Mouse (Mus musculus): ENCODE results near the gene Gps2. TPM values are rescaled to one million over a fixed set of nuclear protein-coding genes. Genes with fewer than 3 reads are reported as not detected.
A peak's percentile ranks its signal among the peaks of the same experiment; 100 is the strongest.

The Gps2 gene
- polyA plus RNA-seq, 1 experiment from 2014 or later, result 62.9 TPM

DNA sequence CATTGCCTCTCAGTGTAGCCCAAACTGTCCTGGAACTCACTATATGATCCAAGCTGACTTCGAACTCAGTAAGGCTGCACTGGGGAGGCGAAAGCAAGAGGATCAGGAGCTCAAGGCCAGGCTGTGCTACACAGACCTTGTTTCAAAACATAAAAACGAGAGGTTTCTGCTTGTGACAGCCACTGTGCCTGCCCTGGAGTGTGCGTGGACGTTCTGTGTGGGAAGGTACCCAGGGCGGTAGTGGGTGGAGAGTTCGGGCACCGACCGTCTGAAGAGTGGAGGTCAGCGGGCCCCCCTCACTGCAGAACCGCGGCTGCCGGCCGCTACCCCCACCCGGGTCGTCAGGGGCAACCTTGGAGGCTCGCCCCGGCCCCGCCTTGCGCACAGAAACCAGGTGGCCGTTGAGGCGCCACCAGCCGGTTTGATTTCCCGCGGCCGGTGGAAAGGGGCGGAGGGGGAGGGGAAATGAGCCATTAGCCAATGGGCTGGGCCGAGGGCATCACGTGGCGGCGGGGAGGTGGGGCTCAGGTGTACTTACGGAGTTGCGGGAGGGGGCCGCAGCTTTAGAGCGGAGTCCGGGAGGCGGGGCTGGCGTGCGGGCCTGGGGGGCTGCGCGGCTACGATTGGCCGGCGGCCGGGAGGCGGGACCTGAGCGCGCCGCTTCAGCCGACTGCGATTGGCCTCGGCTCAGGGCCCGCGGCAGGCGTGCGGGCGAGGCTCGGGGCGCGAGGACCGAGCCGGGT, 21.6 kb downstream of the Gps2 start, which contains the start of gene Ybx2:
Ybx2 (plus strand) TSS at position 660 of the 743 bp plus-strand sequence.
- no peak within 1 kb of the TSS for H3K27ac ChIP-seq (ENCODE audit: low read depth, low read length)
- H3K4me2 ChIP-seq (ENCODE audit: low read length), result peak within 1 kb of the TSS; percentile 99
- H3K9me3 ChIP-seq (replicated peaks; ENCODE audit: control insufficient read depth, low read length), result no peaks in the 10 kb centered on the region
- peaks cover 9% of the 10 kb centered on the region; the same call in 1 of the 2 replicates for H3K27me3 ChIP-seq (replicated peaks; ENCODE audit: control insufficient read depth, insufficient read depth, low read length)
- peak; percentile 96 for DNase-seq (ENCODE audit: low spot score)
- peak; percentile 92 for ATAC-seq
- peak within 1 kb of the TSS; percentile 67 for H3K9ac ChIP-seq (ENCODE audit: low read length)
- H3K36me3 ChIP-seq (ENCODE audit: control insufficient read depth, insufficient read depth, low read length), result no peaks in the 10 kb centered on the region
- H3K4me3 ChIP-seq (ENCODE audit: low read depth, low read length), result peak within 1 kb of the TSS; percentile 53
- peaks cover 5% of the 10 kb centered on the region; the same call in 1 of the 2 replicates for H3K4me1 ChIP-seq (ENCODE audit: control insufficient read depth, insufficient read depth, low read length)
- WGBS, result 1% methylated on average over 58 of the region's 62 CpGs

GRCm38 (mm10) chr11:69936156-69936555, 22.5 kb downstream of the Gps2 start:
- no peaks in the 10 kb centered on the region for H3K36me3 ChIP-seq (ENCODE audit: control insufficient read depth, insufficient read depth, low read length)
- peaks cover 5% of the 10 kb centered on the region; the same call in 1 of the 2 replicates for H3K4me1 ChIP-seq (ENCODE audit: control insufficient read depth, insufficient read depth, low read length)
- peak; percentile 32 for DNase-seq (ENCODE audit: low spot score)
- peak overlapping the region; percentile 67 for H3K9ac ChIP-seq (ENCODE audit: low read length)
- 1% methylated on average over 29 of the region's 30 CpGs for WGBS
- peak overlapping the region; percentile 99 for H3K4me2 ChIP-seq (ENCODE audit: low read length)
- peaks cover 9% of the 10 kb centered on the region; the same call in 1 of the 2 replicates for H3K27me3 ChIP-seq (replicated peaks; ENCODE audit: control insufficient read depth, insufficient read depth, low read length)
- H3K9me3 ChIP-seq (replicated peaks; ENCODE audit: control insufficient read depth, low read length), result no peaks in the 10 kb centered on the region
- peak; percentile 38 for ATAC-seq
- H3K27ac ChIP-seq (ENCODE audit: low read depth, low read length), result no peak overlapping the region
- peak overlapping the region; percentile 53 for H3K4me3 ChIP-seq (ENCODE audit: low read depth, low read length)

- peaks cover 5% of the 10 kb centered on the region; the same call in 1 of the 2 replicates for H3K4me1 ChIP-seq (ENCODE audit: control insufficient read depth, insufficient read depth, low read length)
- peak overlapping the region; percentile 53 for H3K4me3 ChIP-seq (ENCODE audit: low read depth, low read length)
- peak overlapping the region; percentile 99 for H3K4me2 ChIP-seq (ENCODE audit: low read length)
- 37% methylated on average over 9 of the region's 9 CpGs for WGBS
- H3K36me3 ChIP-seq (ENCODE audit: control insufficient read depth, insufficient read depth, low read length), result no peaks in the 10 kb centered on the region
- no peak for ATAC-seq
- no peak for DNase-seq (ENCODE audit: low spot score)
- H3K9ac ChIP-seq (ENCODE audit: low read length), result no peak overlapping the region
- no peaks in the 10 kb centered on the region for H3K9me3 ChIP-seq (replicated peaks; ENCODE audit: control insufficient read depth, low read length)
- H3K27me3 ChIP-seq (replicated peaks; ENCODE audit: control insufficient read depth, insufficient read depth, low read length), result peaks cover 9% of the 10 kb centered on the region; the same call in 1 of the 2 replicates
- no peak overlapping the region for H3K27ac ChIP-seq (ENCODE audit: low read depth, low read length)
Measured at GRCm38 (mm10) chr11:69936714-69937347, 23.1 kb downstream of the Gps2 start.

GRCm38 (mm10) chr11:69937385-69937784, 23.7 kb downstream of the Gps2 start:
- Histone ChIP-seq H3K9me3 (replicated peaks; ENCODE audit: control insufficient read depth, low read length) (no peaks in the 10 kb centered on the region), H3K4me2 (ENCODE audit: low read length) (no peak overlapping the region), H3K27ac (ENCODE audit: low read depth, low read length) (no peak overlapping the region), H3K4me1 (ENCODE audit: control insufficient read depth, insufficient read depth, low read length) (peaks cover 5% of the 10 kb centered on the region; the same call in 1 of the 2 replicates), H3K4me3 (ENCODE audit: low read depth, low read length) (no peak overlapping the region), H3K9ac (ENCODE audit: low read length) (no peak overlapping the region), H3K27me3 (replicated peaks; ENCODE audit: control insufficient read depth, insufficient read depth, low read length) (peaks cover 9% of the 10 kb centered on the region; the same call in 1 of the 2 replicates), H3K36me3 (ENCODE audit: control insufficient read depth, insufficient read depth, low read length) (no peaks in the 10 kb centered on the region)
- ATAC-seq, result no peak
- 48% methylated on average over 4 of the region's 4 CpGs for WGBS
- DNase-seq (ENCODE audit: low spot score), result no peak

DNA sequence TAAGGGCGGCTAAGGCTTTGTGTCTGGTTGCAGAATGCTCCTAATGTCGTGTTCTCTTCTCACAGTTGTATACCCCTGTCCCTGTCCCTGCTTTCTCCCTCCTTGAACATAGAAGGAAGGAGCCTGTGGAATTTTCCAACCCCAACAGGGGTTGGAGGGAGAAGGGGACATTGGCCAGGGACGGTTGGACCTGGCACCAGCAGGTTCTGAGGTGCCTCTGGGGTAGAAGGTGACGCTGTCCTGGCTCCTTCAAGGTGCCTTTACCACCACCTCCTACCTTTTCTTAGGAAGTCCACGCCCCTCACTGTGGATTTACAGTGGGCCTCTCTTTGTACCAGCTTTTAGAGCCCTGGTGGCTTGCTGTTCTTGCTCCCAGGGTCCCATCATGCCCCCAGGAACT, 24.1 kb downstream of the Gps2 start:
- Histone ChIP-seq H3K4me1 (ENCODE audit: control insufficient read depth, insufficient read depth, low read length) (peaks cover 5% of the 10 kb centered on the region; the same call in 1 of the 2 replicates), H3K9me3 (replicated peaks; ENCODE audit: control insufficient read depth, low read length) (no peaks in the 10 kb centered on the region), H3K27me3 (replicated peaks; ENCODE audit: control insufficient read depth, insufficient read depth, low read length) (peaks cover 9% of the 10 kb centered on the region; the same call in 1 of the 2 replicates), H3K36me3 (ENCODE audit: control insufficient read depth, insufficient read depth, low read length) (no peaks in the 10 kb centered on the region), H3K4me3 (ENCODE audit: low read depth, low read length) (no peak overlapping the region), H3K9ac (ENCODE audit: low read length) (no peak overlapping the region), H3K27ac (ENCODE audit: low read depth, low read length) (no peak overlapping the region), H3K4me2 (ENCODE audit: low read length) (no peak overlapping the region)
- DNase-seq (ENCODE audit: low spot score) (no peak), ATAC-seq (no peak)
- 70% methylated on average over 5 of the region's 5 CpGs for WGBS

GRCm38 (mm10) chr11:69938401-69938979, 24.8 kb downstream of the Gps2 start:
- WGBS, result 22% methylated on average over 9 of the region's 9 CpGs
- Histone ChIP-seq H3K4me1 (ENCODE audit: control insufficient read depth, insufficient read depth, low read length) (peaks cover 5% of the 10 kb centered on the region; the same call in 1 of the 2 replicates), H3K9me3 (replicated peaks; ENCODE audit: control insufficient read depth, low read length) (no peaks in the 10 kb centered on the region), H3K9ac (ENCODE audit: low read length) (no peak overlapping the region), H3K4me2 (ENCODE audit: low read length) (no peak overlapping the region), H3K27ac (ENCODE audit: low read depth, low read length) (no peak overlapping the region), H3K36me3 (ENCODE audit: control insufficient read depth, insufficient read depth, low read length) (peaks cover 3% of the 10 kb centered on the region; the same call in 1 of the 2 replicates), H3K4me3 (ENCODE audit: low read depth, low read length) (no peak overlapping the region), H3K27me3 (replicated peaks; ENCODE audit: control insufficient read depth, insufficient read depth, low read length) (peaks cover 9% of the 10 kb centered on the region; the same call in 1 of the 2 replicates)
- DNase-seq (ENCODE audit: low spot score) (no peak), ATAC-seq (no peak)

DNA sequence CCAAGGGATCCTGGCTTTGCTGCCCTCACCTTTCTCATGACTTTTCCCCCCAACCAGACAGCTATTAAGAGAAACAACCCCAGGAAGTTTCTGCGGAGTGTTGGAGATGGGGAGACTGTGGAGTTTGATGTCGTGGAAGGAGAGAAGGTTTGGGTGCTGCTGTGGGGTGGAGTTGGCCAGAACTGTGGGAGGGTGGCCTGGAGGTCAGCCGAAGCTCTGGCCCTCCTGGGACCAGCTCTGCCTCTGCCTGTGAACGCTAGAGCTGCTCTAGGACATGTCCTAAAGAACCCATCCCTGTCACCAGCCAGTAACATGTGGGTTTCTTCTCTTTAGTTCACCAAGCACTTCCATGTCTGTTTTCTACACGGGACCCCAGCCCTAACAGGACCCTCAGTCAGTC, 25.5 kb downstream of the Gps2 start:
- no peak overlapping the region for H3K27ac ChIP-seq (ENCODE audit: low read depth, low read length)
- H3K36me3 ChIP-seq (ENCODE audit: control insufficient read depth, insufficient read depth, low read length), result peaks cover 3% of the 10 kb centered on the region; the same call in 1 of the 2 replicates
- H3K9ac ChIP-seq (ENCODE audit: low read length), result no peak overlapping the region
- no peaks in the 10 kb centered on the region for H3K9me3 ChIP-seq (replicated peaks; ENCODE audit: control insufficient read depth, low read length)
- WGBS, result 76% methylated on average over 5 of the region's 5 CpGs
- H3K4me3 ChIP-seq (ENCODE audit: low read depth, low read length), result no peak overlapping the region
- no peak for DNase-seq (ENCODE audit: low spot score)
- no peak for ATAC-seq
- peaks cover 5% of the 10 kb centered on the region; the same call in 1 of the 2 replicates for H3K4me1 ChIP-seq (ENCODE audit: control insufficient read depth, insufficient read depth, low read length)
- no peak overlapping the region for H3K4me2 ChIP-seq (ENCODE audit: low read length)
- H3K27me3 ChIP-seq (replicated peaks; ENCODE audit: control insufficient read depth, insufficient read depth, low read length), result peaks cover 9% of the 10 kb centered on the region; the same call in 1 of the 2 replicates

GRCm38 (mm10) chr11:69939731-69940130, 26.0 kb downstream of the Gps2 start:
- H3K36me3 ChIP-seq (ENCODE audit: control insufficient read depth, insufficient read depth, low read length), result peaks cover 7% of the 10 kb centered on the region
- no peak overlapping the region for H3K27ac ChIP-seq (ENCODE audit: low read depth, low read length)
- no peak for DNase-seq (ENCODE audit: low spot score)
- WGBS, result 95% methylated on average over 17 of the region's 17 CpGs
- H3K4me3 ChIP-seq (ENCODE audit: low read depth, low read length), result no peak overlapping the region
- no peak overlapping the region for H3K9ac ChIP-seq (ENCODE audit: low read length)
- no peak overlapping the region for H3K4me2 ChIP-seq (ENCODE audit: low read length)
- H3K27me3 ChIP-seq (replicated peaks; ENCODE audit: control insufficient read depth, insufficient read depth, low read length), result peaks cover 9% of the 10 kb centered on the region; the same call in 1 of the 2 replicates
- no peaks in the 10 kb centered on the region for H3K9me3 ChIP-seq (replicated peaks; ENCODE audit: control insufficient read depth, low read length)
- H3K4me1 ChIP-seq (ENCODE audit: control insufficient read depth, insufficient read depth, low read length), result peaks cover 5% of the 10 kb centered on the region; the same call in 1 of the 2 replicates
- ATAC-seq, result no peak
